Mouse (Mus musculus): ENCODE data around the gene 2010111I01Rik.
A peak's percentile ranks its signal among the peaks of the same experiment; 100 is the strongest.
"Not testable (repeated sequence)": the region's sequence is repeated elsewhere in the genome, so short reads cannot be mapped to it uniquely, and the experiment has no call there.

Gene 2010111I01Rik

DNA sequence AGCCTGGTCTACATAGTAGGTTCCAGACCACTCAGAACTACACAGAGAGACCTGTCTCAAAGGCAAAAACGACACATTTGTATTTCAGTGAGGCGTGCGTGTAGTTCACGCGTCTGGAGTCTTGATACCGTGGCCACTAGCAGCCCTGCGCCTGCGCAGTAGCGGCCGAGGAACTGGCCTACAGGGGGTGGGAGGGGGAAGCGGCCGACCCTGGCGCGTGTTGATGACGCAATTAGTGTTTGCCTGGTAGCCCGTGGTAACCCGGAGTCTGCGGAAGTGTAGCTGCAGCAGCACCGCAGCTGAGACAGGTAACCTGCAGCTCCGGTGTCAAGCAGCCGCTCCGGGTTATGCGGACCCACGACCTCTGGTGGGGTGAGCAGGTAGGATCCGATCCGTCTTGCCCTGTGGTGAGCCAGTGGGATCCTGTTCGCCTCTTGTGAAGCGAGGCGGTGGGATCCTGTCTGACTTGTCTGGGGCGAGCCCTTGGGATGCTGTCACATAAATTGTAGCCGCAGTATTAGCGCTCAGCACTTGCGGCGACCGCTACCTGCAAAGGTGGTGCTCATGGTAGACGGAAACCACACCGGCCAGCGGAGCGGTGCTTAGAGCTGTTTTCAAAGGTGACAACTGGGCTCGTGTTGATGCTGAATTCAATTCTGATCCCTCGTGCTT is at the start of gene 2010111I01Rik:
Gene 2010111I01Rik (plus strand): TSS at position 254 of the 672 bp plus-strand sequence.
- peak; percentile 98 for DNase-seq

DNA sequence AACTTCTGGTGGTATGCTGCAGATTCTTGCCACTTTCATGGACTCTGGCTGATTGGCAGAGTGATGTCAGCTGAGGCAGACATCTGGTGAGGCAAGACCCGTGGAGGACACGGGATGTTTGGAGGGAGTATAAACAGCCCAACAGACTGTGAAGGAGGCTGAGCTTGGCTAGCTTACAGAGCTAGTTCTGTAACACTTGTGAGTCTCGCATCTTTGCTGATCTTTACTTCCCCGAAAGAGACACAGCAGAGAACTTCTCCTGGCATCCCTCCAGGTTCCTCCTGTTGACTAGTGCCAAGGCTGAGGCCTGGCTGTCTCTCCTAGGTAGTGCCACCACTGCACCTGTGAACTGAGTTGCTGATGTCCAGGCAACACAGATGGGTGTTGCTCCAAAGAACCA is 48.0 kb upstream of the 2010111I01Rik start:
- no peak for DNase-seq

DNA sequence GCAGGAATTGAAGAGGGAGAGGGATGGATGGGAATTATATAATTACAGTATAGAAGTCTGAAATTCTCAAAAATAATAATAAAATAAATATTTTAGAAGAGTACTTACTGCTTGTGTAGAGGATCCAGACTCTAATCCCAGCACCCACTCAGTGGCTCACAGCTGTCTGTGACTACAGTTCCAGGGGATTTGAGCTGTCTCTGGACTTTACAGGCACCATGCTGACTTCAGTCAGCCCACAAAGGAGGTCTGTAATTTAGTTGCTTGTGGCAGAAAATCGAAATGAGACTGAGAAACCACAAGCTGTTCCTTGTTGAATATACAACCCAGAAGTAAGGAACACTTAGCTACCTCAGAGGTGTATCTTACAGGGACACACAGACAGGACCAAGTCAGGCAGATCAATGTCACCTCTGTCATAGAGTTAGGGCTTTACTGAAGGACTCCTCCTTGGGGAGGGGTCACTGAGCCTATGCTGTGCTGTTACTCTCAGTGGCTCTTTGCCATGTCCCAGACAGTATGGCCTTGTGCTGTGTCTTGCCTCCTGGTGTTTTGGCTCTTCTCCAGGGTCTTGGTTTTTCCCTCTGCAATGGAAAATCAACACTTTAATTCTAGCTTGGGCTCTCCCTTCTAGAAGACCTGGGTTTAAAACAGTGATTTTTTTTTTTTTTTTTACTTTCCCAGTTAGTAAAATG is 47.1 kb upstream of the 2010111I01Rik start:
- DNase-seq = no peak

DNA sequence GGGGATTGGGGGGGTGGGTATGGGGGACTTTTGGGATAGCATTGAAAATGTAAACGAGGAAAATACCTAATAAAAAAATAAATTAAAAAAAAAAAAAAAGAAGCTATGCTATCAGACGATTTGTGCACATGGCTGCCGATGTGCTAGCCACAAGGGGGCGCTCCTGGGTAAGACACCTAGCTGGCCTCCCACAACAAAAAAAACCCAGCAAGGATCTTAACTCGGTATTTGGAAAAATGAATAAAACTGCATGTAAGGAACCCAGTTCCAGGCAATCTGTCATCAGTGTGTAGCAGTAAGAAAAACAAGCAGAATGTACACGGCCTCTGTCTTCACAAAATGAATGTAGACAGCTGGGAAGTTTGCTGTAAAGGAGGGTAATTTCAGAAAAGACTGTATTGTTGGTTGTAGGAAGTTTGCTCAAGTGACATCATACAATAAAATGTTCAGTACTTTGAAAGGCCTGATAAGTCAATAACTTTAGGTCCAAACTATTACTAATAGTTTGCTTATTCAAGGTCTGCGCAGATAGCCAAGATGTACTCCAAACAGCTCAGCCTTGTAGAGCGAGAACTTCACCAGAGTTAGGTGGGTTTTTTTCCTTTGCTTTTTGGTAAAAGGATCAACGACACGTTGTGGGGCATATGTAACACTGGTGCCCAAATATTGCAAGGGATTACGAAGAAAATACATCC is 44.9 kb upstream of the 2010111I01Rik start:
- peak; percentile 83 for DNase-seq

DNA sequence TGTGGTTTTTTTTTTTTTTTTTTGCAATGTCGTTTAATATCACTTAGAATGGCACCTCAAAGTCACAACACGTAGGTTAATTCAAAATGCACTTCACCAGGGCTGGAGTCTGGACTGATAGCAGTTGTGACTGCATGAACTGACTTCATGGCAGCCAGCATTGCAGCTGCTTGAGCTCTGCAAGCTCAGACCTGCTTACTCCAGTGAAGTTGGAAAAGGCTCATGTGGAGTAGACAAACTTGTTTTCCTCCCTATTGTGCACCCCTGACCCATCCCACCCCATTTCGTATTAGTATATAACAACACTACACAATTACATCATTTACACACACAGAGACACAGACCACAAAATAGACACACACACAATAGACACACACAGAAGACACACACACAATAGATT is 42.0 kb upstream of the 2010111I01Rik start:
- no peak for DNase-seq

DNA sequence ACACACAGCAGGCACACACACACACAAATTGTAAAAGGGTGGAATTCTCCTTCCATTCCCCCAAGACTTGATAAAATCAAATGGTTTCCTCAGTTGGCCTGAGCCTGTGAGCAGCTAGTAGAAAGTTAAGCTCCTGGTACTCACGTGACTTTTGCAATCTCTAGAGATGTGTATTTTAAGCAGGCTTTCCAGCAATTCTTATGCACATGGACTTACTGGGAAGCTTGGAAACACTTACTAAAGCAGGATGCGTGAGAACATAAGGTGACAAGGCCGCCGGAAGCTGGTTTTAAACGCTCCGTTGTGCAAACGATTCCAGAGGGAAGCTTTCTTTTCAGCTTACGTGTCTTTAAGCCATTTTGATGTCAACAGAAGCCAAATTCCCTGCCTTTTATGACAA is 41.5 kb upstream of the 2010111I01Rik start:
- DNase-seq = no peak

DNA sequence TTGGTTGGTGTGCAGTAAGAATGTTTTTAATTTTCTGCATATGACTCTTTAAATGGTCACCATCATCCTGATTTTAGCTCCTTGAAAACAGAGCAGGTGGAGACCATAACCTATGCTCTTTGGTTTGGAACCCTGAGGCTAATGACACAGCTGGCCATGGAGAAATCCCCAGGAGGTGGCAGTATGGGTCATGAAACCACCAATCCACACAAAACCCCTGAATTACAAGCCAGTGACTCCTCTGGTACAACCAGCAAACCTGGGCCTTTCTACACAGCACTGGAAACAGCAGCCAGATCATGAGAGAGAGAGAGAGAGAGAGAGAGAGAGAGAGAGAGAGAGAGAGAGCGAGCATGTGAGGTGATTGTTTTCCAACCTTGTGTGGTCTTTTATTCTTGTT is 38.2 kb upstream of the 2010111I01Rik start:
- DNase-seq = peak; percentile 67

DNA sequence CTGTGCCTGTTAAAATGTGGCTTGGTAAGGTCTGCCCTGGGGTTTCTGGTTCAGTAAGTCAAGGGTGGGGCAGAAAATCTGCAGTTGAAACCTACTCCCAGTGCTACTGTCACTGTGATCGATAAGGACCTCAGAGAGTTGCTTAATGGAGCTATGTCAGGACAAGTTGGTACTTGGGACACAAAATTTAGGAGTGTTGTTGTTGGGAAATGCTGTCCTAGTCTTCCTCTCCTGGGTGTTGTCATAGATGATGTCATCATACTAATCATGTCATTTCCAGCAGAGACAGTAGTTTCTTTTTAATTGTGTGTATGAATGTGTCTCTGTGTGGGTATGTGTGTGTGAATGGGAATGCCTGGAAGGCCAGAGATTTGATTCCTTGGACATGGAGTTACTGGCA is 37.2 kb upstream of the 2010111I01Rik start:
- DNase-seq = no peak

DNA sequence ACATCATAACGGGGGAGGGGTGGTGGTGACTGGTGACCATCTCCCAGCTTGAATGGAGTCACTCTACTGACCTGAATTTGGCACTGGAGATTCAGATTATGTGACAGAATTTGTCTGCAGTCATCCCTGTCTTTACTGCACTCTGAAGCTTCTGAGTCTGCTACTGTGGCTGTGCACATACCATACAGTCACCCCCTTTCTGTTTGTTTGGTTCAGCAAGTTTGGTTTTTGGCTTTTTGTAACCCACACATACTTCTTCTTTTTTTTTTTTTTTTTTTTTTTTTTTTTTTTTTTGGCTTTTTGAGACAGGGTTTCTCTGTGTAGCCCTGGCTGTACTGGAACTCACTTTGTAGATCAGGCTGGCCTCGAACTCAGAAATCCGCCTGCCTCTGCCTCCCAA is 35.5 kb upstream of the 2010111I01Rik start:
- DNase-seq = not testable (repeated sequence)

DNA sequence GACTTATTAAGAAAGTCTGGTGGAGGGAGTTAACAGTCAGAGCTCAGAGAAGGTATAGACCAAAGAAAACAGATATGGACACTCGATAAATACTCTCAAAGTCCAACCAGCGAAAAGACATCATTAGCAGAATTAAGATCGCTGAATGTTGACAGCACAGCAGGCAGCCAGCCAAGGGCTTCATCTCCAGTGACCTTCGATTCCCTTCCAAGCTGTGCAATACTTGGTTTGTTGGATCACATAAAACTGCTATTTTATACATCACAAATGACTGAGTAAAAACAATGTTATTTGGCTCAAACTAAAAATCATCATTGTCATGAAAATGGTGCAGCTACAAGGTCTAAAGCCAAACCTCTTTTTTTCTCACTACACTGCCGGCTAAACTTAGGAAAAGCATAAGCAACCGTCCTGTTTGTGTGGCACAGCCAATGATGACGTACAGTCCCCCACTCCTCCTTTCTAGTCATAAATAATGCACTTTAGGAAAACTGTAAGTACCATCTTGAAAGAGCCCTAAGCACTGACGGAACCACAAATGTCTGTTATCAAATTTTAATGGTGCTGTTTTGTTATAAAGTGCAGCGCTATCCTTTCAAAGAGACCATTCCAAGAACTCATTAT is 34.8 kb upstream of the 2010111I01Rik start:
- DNase-seq = no peak

DNA sequence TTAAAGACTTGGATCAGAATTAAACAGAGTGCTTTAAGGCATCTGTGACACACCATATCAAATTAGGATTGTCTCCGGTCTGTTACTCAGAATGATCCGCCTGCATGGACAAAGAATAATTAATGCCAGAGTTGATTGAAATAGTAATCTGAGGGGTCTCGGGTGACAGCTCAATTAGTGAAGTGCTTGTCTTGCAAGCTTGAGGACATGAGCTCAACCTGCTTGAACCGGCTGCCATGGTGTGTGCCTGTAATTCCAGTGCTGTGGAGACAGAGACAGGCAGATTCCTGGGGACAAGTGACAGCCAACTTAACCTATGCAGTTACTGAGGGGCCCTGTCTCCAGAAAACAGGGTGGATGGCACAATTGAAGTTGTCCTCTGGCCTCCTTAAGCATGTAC is 32.2 kb upstream of the 2010111I01Rik start:
- DNase-seq = no peak

DNA sequence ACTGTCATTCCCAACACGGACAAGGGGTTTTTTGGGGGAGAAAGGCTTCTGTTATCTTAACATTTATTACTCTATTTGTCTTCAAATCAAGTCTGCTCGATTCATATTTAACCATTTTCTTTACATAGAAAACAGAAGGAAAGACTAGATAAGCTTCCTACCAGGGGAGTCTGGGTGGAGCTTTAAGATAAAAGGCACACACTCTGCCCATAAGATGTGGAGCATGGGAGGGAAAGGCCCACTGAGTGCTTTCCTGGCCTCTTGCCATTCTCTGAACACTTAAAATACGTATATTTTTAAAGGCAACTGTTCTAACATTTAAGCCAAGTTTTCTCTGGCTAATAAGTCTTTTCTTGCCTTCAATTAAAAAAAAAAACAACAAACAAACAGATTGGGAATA is 25.3 kb upstream of the 2010111I01Rik start:
- DNase-seq = no peak

DNA sequence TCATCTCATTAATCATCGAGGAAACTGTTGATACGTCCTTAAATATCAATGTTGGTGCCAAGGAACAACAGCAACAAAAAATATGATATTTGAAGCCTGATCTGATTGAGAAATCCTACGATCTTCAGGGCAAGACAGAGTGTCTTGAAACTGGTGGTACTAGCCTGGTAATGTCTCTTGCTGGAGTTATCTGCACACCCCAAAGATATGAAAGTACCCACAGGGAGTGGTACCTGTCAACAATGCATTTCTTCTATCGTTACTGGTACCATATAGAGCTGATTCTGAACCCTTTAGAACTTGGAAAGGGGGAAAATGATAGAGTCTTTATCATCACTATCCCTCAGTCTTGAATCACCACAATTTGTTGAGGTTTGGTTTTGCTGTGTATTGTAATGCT is 24.9 kb upstream of the 2010111I01Rik start:
- no peak for DNase-seq

DNA sequence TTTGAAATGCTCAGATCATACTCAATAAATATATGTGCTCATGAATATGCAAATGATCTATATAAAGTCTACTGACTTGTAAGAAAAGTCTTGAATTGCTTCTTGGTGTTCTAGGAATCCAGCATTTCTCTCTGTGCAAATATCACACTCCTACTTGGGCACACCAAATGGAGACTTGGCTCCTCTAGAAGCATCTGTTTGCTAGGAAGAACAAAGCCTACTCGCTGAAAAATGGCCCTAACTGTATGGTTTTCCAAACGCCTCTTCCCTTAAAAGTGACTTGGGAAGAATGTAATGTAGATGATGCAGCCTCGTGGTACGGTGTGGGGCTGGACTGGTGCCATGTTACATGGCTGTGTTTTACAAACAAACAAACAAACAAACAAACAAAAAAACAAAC is 24.0 kb upstream of the 2010111I01Rik start:
- no peak for DNase-seq

DNA sequence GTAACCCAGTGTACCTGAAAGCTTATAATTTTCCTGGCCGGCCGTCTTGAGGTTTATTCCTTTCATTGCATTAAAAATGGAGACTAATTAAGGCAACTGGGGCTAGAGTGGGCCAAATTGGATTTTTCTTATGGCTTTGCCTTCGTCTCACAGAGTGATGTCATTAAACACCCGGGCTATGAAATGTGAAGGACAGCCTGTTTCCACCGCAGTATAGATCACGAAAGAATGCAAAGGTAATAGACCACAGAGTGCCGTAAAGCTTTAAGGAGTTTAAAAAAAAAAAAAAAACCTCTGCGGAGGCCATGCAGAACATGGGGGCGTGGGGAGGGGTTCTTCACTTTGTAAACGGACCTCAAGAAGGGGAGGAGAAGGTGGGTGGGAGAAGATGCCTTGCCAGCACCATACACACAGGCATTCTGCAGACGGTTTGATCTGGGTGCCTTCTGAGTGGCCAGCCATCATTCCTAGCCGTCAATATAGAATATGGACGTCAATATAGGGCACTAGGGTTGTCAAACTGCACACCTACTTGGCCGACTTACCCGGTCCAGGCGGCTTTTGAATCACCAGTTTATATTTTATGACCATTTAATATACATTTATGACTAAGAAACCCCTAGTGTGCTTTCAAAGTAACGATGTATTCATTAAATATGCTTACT is 23.2 kb upstream of the 2010111I01Rik start:
- no peak for DNase-seq

DNA sequence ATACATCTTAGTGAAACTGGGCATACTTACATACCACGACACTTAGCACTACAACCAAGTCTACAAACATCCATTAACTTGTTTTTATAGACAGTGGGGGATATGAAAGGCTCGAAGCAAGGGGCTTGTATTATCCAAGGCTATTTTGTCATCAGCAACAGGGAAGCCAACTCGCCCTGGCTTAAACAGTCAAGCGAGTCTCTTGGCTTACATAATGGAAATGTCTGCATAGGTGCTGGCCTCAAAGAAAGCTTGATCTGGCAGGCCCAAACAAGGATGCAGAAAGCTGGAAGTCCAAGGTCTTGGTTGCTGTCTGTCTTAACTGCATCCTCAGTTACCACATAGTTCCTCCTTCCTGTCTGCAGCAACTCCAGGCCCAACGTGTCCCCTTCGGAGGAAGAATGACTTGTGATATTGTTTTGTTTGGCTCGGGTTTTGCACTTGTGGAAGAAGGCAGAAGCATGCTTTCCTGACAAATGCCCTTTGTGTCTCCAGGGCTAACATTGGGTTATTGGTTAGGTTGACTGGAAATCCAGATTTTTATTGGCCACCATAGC is 21.3 kb upstream of the 2010111I01Rik start:
- DNase-seq = no peak

DNA sequence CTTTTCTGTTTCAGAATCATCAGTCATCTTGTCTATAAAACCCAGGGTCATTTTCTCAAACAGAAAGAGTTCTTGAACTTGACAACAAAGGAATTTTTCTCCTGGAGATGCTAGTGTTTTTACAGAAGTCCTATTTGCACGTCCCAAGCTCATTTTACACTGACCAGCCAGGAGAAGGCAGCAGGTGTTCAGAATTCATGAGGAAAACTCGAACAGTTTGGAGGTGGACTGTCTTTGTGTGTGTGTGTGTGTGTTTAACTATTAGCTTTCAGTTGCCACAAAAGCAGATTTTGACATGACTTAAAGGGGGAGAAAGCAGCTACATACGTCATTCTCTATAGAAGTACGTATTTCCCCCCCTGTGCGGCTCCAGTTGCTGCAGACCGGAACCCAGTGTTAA is 20.6 kb upstream of the 2010111I01Rik start:
- DNase-seq = no peak

DNA sequence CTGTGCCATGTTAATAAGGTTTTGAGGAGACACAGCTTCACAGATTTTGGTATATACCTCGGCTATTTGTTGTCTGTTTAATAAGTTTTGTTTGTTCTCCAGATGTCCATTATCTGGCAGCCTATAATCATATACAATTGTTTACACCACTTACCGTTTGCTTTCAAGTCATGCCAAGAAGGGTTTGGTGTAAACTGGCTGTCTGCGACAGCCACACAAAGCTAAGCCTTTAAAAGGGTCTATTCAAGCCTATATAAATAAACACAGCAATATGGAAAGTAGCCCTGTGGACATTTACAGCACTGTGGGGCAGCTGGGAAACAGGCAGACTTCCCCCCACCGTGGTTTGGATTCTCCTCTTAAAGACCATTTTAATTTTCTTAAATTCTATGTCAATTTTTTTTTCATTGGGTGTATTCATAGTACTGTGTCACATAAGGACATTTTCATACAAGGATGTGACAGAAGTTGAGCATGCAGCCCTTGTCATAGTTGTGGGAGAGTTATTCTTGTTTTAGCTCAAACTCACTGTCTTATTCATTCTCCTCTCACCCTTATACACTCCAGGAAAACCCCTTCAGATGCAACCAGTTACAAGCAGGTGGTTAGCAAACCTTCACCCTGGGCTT is 15.0 kb upstream of the 2010111I01Rik start:
- DNase-seq = no peak

DNA sequence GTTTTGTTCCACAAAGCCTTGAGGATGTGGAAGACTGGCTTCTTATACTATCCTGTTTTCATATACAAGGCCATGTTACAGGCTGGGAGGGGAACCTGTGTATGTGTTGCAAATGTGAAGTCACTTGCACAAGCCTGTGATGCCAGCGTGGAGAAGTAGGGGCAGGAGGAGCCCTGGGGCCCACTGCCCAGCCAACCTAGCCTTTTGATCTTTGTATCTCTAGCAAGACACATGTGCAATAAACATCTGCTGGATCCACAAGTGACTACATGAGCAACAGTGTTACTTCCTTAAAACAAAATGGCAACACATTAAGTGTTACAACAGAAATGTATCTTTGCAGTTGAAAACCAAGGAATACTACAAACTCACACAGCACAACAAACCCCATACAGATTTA is 13.1 kb upstream of the 2010111I01Rik start:
- no peak for DNase-seq

DNA sequence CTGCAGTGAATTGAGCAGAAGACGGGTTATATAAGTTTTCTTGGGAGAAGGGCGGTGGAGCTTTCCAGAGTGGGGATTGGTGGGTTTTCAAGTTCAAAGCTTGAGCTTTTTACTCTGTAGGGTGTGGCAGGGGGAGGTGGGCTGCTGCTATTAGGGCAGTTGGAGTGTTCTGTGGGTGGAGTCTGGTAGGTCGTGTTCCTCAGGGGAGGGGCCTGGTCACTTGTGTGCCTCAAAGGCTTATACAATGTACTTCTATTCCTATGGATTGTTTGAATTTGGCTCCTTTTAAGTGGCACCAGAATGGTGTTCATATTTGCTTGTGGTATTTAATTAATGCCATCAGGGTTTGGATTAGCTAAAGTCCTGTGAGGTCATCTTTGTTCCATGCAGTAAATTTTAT is 12.6 kb upstream of the 2010111I01Rik start:
- DNase-seq = no peak

DNA sequence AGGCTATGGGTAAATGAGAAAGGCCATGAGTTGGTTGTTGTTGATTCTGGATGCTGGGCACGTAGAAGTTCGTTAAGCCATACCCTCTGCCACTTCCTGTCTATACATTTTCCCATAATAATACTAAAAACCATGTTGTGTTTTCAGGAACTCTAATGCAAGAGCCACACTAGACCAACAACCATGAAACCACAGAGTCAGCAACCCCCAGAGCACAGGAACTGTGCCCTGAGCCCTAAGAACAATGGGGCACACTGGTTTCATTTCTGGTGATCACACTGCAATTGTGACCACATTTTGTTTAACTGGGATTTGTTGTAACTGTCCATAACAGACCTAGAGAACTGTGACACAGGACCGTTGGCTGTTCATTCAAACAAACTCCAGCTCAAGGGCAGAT is 12.1 kb upstream of the 2010111I01Rik start:
- DNase-seq = no peak

DNA sequence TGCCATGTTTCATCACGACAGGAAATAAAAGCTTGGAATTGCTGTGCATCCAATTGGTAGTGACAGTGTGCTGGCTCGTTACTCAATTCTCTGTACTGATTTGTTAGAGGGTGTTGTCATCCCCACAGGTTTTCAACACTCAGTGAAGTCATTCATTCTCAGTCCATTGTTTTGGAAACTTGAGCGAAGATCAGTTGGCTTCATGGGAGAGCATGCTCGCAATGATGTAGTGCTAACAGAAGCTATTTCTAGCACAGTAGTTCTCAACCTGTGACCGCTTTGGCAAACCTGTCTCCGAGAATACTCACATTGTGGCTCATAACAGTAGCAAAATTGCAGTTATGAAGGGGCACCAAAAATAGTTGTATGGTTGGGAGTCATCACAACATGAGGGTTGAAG is 8.7 kb upstream of the 2010111I01Rik start:
- DNase-seq = no peak

All from embryo, embryonic 11 days (tissue).